In the genomic region with DNA sequence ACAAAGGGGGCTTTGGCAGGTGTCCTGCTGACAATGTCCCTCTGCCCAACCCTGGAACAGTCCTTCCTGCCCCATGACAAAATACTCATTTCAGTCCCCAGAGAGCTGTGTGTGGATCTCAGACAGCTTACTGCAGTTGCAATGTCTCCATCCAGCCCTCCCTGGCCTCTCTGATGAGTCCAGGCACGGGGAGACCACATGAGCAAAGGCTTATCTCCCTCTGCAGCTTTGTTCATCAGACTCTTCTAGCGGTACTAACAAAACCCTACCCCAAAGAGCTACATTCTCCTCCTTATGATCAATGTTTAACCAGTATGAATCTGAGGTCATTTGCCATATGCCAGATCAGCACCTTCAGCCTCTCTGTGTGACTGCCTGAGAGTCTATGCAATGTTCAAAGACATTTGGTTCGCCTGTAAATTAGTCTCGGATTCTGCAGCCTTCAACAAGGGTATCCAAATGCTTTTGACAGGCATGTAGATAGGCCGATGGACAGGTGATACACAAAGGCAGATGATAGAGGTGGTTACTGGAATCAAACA, we compare ENCODE assay signal across 18 mouse cellular contexts.
"Had no signal": no experiment of that assay in that cellular context is flagged by ENCODE, and none has a peak within 500 bp of the region (broad histone marks: within the 10 kb centered on the region; RNA-seq: fewer than 3 reads in every experiment).

No protein-coding gene starts in this region.

- H3K9me3 ChIP-seq: limb, embryonic 12.5 days; midbrain, embryonic 10.5 days; neural tube, embryonic 15.5 days had no signal

- H3K4me2 ChIP-seq: limb, embryonic 12.5 days; neural tube, embryonic 15.5 days had no signal

- DNase-seq: kidney, postnatal 4 days; lung, adult 2 months; lung, postnatal 4 days; midbrain, embryonic 14.5 days; right cerebral cortex, adult 18-20 months; right cerebral cortex, postnatal 25 days; thymus, adult 2 months; thymus, postnatal 4 days had no signal

- H3K4me3 ChIP-seq: layer of hippocampus, adult 2 months; limb, embryonic 12.5 days; midbrain, embryonic 10.5 days; myocyte; neural tube, embryonic 15.5 days had no signal

- H3K4me1 ChIP-seq: limb, embryonic 12.5 days had no signal

- H3K36me3 ChIP-seq: limb, embryonic 12.5 days; midbrain, embryonic 10.5 days; neural tube, embryonic 15.5 days had no signal

- H3K27ac ChIP-seq: kidney, postnatal 0 days; layer of hippocampus, adult 2 months; limb, embryonic 12.5 days; midbrain, embryonic 10.5 days; neural tube, embryonic 15.5 days; stomach, postnatal 0 days had no signal

- ATAC-seq: inflammation-experienced regulatory T-cells, adult 6 months; intestine, postnatal 0 days; lung, postnatal 0 days had no signal

- H3K27me3 ChIP-seq: limb, embryonic 12.5 days; neural tube, embryonic 15.5 days had no signal

- H3K9ac ChIP-seq: limb, embryonic 12.5 days; neural tube, embryonic 15.5 days had no signal
